Mouse (Mus musculus): ENCODE results near the gene Lrrc4c. TPM values are rescaled to one million over a fixed set of nuclear protein-coding genes. Genes with fewer than 3 reads are reported as not detected.

Gene Lrrc4c
- total and polyA plus RNA-seq, 2 experiments from 2014 or later = 51.8 to 66.4 TPM

DNA sequence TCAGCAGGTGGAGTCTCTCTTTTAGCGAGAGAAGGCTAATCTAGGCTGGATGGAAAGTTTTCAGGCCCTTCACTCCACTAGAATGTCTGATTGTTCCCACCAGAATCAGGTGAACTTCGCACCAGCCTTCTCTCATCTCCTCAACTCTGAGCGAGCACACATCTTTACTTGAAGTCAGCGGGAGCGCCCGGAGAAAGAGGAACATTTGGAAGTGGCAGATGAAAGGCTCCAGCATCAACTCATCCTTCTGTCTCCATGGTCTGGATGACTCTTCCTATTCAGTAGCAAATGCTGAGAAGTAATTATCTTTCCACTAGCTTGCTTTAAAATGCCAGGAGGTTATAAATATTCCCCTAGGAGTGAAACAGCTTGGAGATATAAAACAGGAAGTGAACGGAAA, 396.6 kb downstream of the Lrrc4c start:
- Histone ChIP-seq H3K9ac (replicated peaks; ENCODE audit: low read length, poor library complexity, severe bottlenecking) (no peak overlapping the region), H3K36me3 (ENCODE audit: insufficient read depth, low read length) (no peaks in the 10 kb centered on the region), H3K4me1 (ENCODE audit: insufficient read depth, low read length) (no peaks in the 10 kb centered on the region), H3K27me3 (ENCODE audit: insufficient read depth, low read length) (no peaks in the 10 kb centered on the region), H3K4me3 (ENCODE audit: low read depth, low read length) (no peak overlapping the region), H3K27ac (ENCODE audit: low read depth, low read length) (no peak overlapping the region), H3K4me2 (ENCODE audit: low read depth, low read length, poor library complexity, severe bottlenecking) (no peak overlapping the region), H3K9me3 (ENCODE audit: low read length) (no peaks in the 10 kb centered on the region)
- DNase-seq (ENCODE audit: low spot score) = no peak
- ATAC-seq (ENCODE audit: low FRiP score) = no peak
- no peak for TF ChIP-seq CTCF (IDR thresholded peaks at IDR 0.05)
- 89% methylated on average over 7 of the region's 7 CpGs for WGBS

DNA sequence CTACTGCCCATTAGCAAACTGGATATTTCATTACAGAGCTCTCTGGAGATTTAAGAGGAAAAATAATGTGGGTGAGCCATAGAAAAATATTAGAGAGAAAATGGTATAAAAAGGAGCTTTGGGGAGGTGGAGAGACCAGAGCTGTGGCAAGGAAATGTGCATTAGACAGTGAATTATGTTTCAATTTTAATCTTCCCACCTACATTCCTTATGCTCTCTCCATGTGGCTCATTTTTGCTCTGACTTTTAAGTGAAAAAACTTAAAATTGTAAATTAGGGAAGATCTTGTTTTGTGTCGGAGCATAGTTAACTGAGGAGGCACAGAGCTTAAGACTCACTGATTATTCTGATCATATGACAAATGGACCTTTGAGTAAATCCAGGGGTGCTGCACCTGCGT, 399.4 kb downstream of the Lrrc4c start:
- DNase-seq (ENCODE audit: low spot score) = no peak
- H3K4me1 ChIP-seq (ENCODE audit: insufficient read depth, low read length) = no peaks in the 10 kb centered on the region
- no peak overlapping the region for H3K27ac ChIP-seq (ENCODE audit: low read depth, low read length)
- no peak overlapping the region for H3K4me2 ChIP-seq (ENCODE audit: low read depth, low read length, poor library complexity, severe bottlenecking)
- no peak for TF ChIP-seq CTCF (IDR thresholded peaks at IDR 0.05)
- no peaks in the 10 kb centered on the region for H3K9me3 ChIP-seq (ENCODE audit: low read length)
- no peaks in the 10 kb centered on the region for H3K27me3 ChIP-seq (ENCODE audit: insufficient read depth, low read length)
- 81% methylated on average over 2 of the region's 2 CpGs for WGBS
- no peaks in the 10 kb centered on the region for H3K36me3 ChIP-seq (ENCODE audit: insufficient read depth, low read length)
- no peak overlapping the region for H3K9ac ChIP-seq (replicated peaks; ENCODE audit: low read length, poor library complexity, severe bottlenecking)
- ATAC-seq (ENCODE audit: low FRiP score) = no peak
- no peak overlapping the region for H3K4me3 ChIP-seq (ENCODE audit: low read depth, low read length)

DNA sequence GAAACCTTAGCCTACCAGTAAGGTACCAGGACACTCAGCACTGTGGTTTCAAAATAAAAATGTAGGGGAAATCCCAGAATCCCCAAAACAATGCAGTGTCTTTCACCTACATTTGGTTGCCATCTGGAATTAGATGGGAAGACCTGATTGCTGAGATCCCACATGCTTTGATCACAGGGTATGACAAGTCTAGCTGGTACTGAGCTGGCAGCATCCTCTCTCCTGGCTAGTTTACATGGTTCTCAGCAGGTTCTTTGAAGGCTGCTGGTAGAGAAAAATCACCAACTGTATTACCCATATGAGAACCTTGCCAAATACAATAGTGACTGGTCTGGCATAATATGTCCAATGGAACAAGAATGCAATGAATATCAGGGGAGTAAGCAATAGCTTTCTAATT, 405.4 kb downstream of the Lrrc4c start:
- H3K27me3 ChIP-seq (ENCODE audit: insufficient read depth, low read length) = no peaks in the 10 kb centered on the region

DNA sequence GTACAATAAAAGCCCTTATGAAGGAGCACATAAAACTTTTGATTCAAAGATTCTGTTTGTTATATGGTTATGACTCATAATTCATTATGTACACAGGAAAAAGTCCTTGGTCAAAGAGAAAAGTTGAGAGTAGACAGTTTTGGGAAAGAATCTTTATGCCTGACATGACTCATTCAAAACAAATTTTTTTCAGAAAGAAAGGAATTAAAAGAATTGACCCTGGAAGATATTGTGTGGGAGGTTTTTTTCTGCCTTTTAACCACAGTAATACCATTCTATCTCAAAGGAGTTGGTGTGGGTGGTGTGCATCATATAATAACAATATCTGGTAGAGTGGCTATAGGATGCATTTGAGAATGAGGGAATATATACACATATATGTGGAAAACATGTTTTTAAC, 418.1 kb downstream of the Lrrc4c start:
- Histone ChIP-seq H3K9me3 (ENCODE audit: low read length) (no peaks in the 10 kb centered on the region), H3K27me3 (ENCODE audit: insufficient read depth, low read length) (no peaks in the 10 kb centered on the region), H3K36me3 (ENCODE audit: insufficient read depth, low read length) (no peaks in the 10 kb centered on the region), H3K4me2 (ENCODE audit: low read depth, low read length, poor library complexity, severe bottlenecking) (no peak overlapping the region), H3K4me3 (ENCODE audit: low read depth, low read length) (no peak overlapping the region), H3K9ac (replicated peaks; ENCODE audit: low read length, poor library complexity, severe bottlenecking) (no peak overlapping the region), H3K27ac (ENCODE audit: low read depth, low read length) (no peak overlapping the region), H3K4me1 (ENCODE audit: insufficient read depth, low read length) (no peaks in the 10 kb centered on the region)
- no peak for ATAC-seq (ENCODE audit: low FRiP score)
- no peak for DNase-seq (ENCODE audit: low spot score)
- TF ChIP-seq CTCF (IDR thresholded peaks at IDR 0.05) = no peak

More for the DNA sequence above, 405.4 kb downstream of the Lrrc4c start:
- Histone ChIP-seq H3K36me3 (ENCODE audit: insufficient read depth, low read length) (no peaks in the 10 kb centered on the region), H3K27ac (ENCODE audit: low read depth, low read length) (no peak overlapping the region), H3K9ac (replicated peaks; ENCODE audit: low read length, poor library complexity, severe bottlenecking) (no peak overlapping the region), H3K9me3 (ENCODE audit: low read length) (no peaks in the 10 kb centered on the region), H3K4me2 (ENCODE audit: low read depth, low read length, poor library complexity, severe bottlenecking) (no peak overlapping the region), H3K4me3 (ENCODE audit: low read depth, low read length) (no peak overlapping the region), H3K4me1 (ENCODE audit: insufficient read depth, low read length) (no peaks in the 10 kb centered on the region)
- no peak for TF ChIP-seq CTCF (IDR thresholded peaks at IDR 0.05)
- DNase-seq (ENCODE audit: low spot score) = no peak
- no peak for ATAC-seq (ENCODE audit: low FRiP score)

DNA sequence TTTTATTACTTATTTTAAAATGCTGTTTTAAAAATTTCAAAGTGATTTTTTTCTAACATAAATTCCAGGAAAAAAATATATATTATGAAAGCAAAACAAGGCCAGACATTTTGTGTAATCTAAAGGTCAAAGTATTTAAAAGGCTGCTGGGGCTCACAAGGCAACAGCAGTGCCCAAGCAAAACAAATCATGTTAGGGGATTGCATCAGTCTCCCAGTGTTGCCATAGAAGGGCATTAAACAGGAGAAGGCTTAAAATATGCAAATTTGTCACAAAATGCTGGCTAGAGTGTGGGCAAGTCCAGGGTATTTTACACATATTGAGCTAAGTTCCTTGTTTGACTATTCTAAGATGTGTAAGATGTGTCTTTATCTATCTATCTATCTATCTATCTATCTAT, 437.1 kb downstream of the Lrrc4c start:
- Histone ChIP-seq H3K9me3 (ENCODE audit: low read length) (no peaks in the 10 kb centered on the region), H3K36me3 (ENCODE audit: insufficient read depth, low read length) (no peaks in the 10 kb centered on the region), H3K4me2 (ENCODE audit: low read depth, low read length, poor library complexity, severe bottlenecking) (no peak overlapping the region), H3K4me1 (ENCODE audit: insufficient read depth, low read length) (no peaks in the 10 kb centered on the region), H3K9ac (replicated peaks; ENCODE audit: low read length, poor library complexity, severe bottlenecking) (no peak overlapping the region), H3K27ac (ENCODE audit: low read depth, low read length) (no peak overlapping the region), H3K27me3 (ENCODE audit: insufficient read depth, low read length) (no peaks in the 10 kb centered on the region), H3K4me3 (ENCODE audit: low read depth, low read length) (no peak overlapping the region)
- DNase-seq (ENCODE audit: low spot score) = no peak
- no peak for TF ChIP-seq CTCF (IDR thresholded peaks at IDR 0.05)
- ATAC-seq (ENCODE audit: low FRiP score) = no peak

DNA sequence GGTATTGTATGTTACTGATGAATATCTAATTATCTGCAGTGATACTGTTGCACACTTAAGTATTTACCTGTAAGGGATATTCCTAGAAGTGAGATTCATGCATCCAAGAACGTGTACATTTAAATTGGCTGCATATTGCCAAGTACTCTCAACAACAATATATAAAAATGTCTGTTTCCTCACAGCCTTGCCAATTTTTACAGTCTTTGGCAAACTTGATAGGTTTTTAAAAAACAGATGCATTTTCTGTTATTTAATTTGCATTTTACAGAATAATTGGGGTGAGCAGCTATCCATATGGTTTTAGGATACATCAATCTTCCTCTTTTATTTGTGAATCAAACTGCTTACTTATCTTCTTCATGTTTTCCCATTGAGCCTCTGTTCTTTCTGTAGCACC, 439.7 kb downstream of the Lrrc4c start:
- ATAC-seq (ENCODE audit: low FRiP score) (no peak), DNase-seq (ENCODE audit: low spot score) (no peak)
- no peaks in the 10 kb centered on the region for H3K4me1 ChIP-seq (ENCODE audit: insufficient read depth, low read length)
- H3K4me2 ChIP-seq (ENCODE audit: low read depth, low read length, poor library complexity, severe bottlenecking) = no peak overlapping the region
- H3K36me3 ChIP-seq (ENCODE audit: insufficient read depth, low read length) = no peaks in the 10 kb centered on the region
- no peaks in the 10 kb centered on the region for H3K9me3 ChIP-seq (ENCODE audit: low read length)
- H3K9ac ChIP-seq (replicated peaks; ENCODE audit: low read length, poor library complexity, severe bottlenecking) = no peak overlapping the region
- H3K27me3 ChIP-seq (ENCODE audit: insufficient read depth, low read length) = no peaks in the 10 kb centered on the region
- no peak overlapping the region for H3K27ac ChIP-seq (ENCODE audit: low read depth, low read length)
- H3K4me3 ChIP-seq (ENCODE audit: low read depth, low read length) = no peak overlapping the region
- TF ChIP-seq CTCF (IDR thresholded peaks at IDR 0.05) = no peak
- WGBS = 52% methylated on average over 1 of the region's 1 CpGs

DNA sequence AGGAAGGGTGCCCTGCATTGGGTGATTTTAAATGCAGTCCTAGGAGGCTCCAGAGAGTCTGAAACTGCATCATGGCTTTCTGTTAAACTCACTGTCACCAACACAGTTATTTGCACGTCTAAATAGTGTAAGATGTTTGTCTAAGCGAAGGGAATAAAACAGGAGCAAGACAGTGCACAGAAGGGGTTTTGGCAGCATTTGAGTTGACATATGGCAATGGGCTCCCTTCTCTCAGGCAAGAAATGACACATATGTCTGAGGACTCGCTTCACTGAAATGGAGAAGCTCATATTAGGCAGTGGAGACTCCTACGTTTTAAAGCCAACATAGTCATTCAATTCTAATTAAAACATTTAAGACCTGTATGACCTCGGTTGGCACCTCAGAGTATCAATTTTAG, 445.6 kb downstream of the Lrrc4c start:
- DNase-seq (ENCODE audit: low spot score) = peak; percentile 69
- no peak for TF ChIP-seq CTCF (IDR thresholded peaks at IDR 0.05)
- no peaks in the 10 kb centered on the region for H3K9me3 ChIP-seq (ENCODE audit: low read length)
- H3K36me3 ChIP-seq (ENCODE audit: insufficient read depth, low read length) = no peaks in the 10 kb centered on the region
- no peaks in the 10 kb centered on the region for H3K27me3 ChIP-seq (ENCODE audit: insufficient read depth, low read length)
- no peak overlapping the region for H3K4me2 ChIP-seq (ENCODE audit: low read depth, low read length, poor library complexity, severe bottlenecking)
- H3K9ac ChIP-seq (replicated peaks; ENCODE audit: low read length, poor library complexity, severe bottlenecking) = no peak overlapping the region
- H3K4me3 ChIP-seq (ENCODE audit: low read depth, low read length) = no peak overlapping the region
- H3K4me1 ChIP-seq (ENCODE audit: insufficient read depth, low read length) = no peaks in the 10 kb centered on the region
- WGBS = 76% methylated on average over 5 of the region's 5 CpGs
- no peak overlapping the region for H3K27ac ChIP-seq (ENCODE audit: low read depth, low read length)
- no peak for ATAC-seq (ENCODE audit: low FRiP score)
